Mouse (Mus musculus): Measurements from ENCODE around the gene Agap2.

Gene Agap2

DNA sequence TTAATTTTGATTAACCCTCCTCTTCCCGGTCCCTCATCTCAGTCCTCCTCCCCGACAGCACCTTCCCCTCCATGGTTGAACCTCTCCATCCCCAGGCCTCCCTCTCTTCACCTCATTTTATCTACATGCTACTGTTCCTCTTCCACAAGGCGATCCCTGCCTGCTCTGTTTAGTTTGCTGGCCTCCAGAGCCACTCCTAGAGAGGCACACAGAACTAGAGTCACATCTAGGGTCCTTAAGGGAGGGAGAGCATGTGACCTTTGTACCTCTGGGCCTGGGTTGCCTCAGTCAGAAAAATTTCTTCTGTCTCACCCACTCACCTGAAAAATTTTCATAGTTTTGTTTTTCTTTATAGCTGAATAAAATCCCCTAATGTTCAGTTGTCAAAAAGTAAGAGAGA lies 62.8 kb downstream of the Agap2 start:
- DNase-seq: no peak

DNA sequence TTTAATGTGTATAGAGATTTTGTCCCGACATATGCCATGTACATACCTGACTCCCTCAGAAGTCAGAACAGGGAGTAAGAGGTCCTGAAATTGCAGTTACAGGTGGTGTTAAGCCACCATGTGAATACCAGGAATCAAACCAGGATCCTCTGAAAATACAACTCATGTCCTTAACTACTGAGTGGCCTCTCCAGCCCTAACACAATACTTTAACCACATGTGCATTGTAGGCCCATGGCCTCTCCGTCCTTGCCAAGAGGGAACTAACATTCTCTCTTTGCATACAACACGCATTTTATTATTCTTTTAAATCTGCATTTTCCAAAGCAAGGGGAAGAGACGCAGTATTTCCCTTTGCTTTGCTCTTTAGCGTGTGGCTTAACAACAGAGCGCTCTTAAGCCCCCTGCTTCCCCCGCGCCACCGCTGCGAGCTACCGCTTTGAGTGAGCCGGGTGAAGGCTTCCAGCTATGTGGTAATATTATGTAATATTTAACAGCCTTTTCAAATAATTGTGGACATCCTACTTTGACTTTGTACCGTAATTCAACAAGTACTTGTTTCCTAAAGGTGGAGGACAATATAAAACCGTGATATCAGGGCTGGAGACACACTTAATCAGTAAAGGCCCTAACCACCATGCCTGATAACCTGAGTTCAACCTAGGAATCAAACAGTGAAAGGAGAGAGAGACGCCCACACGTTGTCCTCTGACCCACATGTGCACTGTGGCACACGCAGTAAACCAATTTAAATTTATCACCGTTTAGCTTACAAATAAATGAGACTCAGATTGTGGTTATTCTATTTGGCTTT lies 63.5 kb downstream of the Agap2 start:
- no peak for DNase-seq

DNA sequence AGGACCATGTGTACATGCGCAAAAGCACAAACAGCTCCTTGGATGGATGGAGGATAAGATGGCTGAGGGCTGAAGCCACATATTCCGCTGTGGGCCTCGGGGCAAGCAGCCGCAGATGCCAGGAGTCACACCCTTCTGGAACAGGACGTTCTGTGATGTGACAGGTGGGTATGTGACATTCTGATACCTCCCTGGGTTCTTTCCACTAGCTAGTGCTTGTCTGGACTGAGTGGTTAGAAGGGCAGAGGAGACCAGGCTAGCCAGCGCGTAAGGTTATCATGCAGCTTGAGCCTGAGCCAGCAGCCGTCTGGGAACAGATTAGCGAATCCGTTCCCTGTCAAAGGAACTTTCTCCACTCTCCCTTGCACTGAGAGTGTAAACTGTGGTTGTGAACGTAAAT lies 65.9 kb downstream of the Agap2 start:
- no peak for DNase-seq

DNA sequence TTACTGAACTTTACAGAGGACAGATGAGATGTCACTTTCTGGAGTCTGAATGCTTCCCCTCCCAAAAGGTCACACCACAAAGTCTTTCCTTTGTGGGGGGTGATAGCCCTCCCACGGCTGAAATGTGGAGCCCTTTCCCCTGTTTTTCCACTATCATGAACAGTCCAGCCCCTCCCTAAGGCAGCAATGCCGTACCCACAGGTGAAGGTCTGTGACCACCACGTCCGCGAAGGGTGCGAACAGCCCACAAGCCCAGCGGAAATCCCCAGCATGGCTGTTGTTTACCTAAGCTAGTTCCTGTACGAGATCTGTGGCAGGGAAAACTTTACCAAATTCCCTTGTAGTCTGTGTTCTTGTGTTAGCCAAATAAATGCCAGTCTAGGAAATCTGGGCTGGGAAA lies 66.4 kb downstream of the Agap2 start:
- no peak for DNase-seq

Data from cerebellum, postnatal 36 days (tissue).